Mouse (Mus musculus) CH12.LX (cell line): ENCODE measurements at regions not wholly inside any gene's neighbourhood (a gene's known extent, or its start where the extent isn't known, plus 50 kb on each side); places are given as distances from the start of the nearest gene placed in this dataset.

ENCODE experiments used
- CTCF ChIP-seq, 2 experiments: IDR thresholded peaks in 1 of 2; conservative IDR thresholded peaks in 1 of 2; 2 replicates each; pipeline ENCODE4 v1.5.1; 2011 to 2012; ENCODE audit warnings: low read depth in 2 of 2, low read length in 2 of 2, improper control_type of control experiment in 1 of 2, inconsistent platforms in 1 of 2, mild to moderate bottlenecking in 1 of 2, moderate library complexity in 1 of 2
- E2F4 ChIP-seq: IDR thresholded peaks from 2 replicates; pipeline ENCODE4 v1.6.1; 2011; ENCODE audit warnings: low read depth, low read length, improper control_type of control experiment; ENCODE audit not compliant: insufficient replicate concordance
- MYC ChIP-seq: IDR thresholded peaks from 2 replicates; pipeline ENCODE4 v1.6.1; 2011; ENCODE audit warnings: low read depth, mild to moderate bottlenecking, improper control_type of control experiment, low read length
- POLR2A ChIP-seq: IDR thresholded peaks from 2 replicates; pipeline ENCODE4 v1.6.1; 2011; ENCODE audit warnings: low read depth, mild to moderate bottlenecking, improper control_type of control experiment, low read length
- TCF12 ChIP-seq: IDR thresholded peaks from 2 replicates; pipeline ENCODE4 v1.6.1; 2014; ENCODE audit warnings: low read depth, mild to moderate bottlenecking, inconsistent platforms, low read length, improper control_type of control experiment
- ZNF384 ChIP-seq: IDR thresholded peaks from 2 replicates; pipeline ENCODE4 v1.6.1; 2012; ENCODE audit warnings: low read depth, low read length, improper control_type of control experiment, inconsistent platforms

- TF ChIP-seq POLR2A (no peak), E2F4 (no peak), ZNF384 (no peak), MYC (no peak), CTCF (conservative IDR thresholded peaks at IDR 0.05 in 1 of 2, IDR thresholded peaks at IDR 0.05 in 1 of 2; ENCODE audit: low read depth in 2 of 2, low read length in 2 of 2) (no peak), TCF12 (no peak)
Measured at GRCm38 (mm10) chr8:35157711-35158110, 607.9 kb upstream of the Gm19410 start.
